Mouse (Mus musculus) spleen, adult 2 months (tissue): Measurements from ENCODE around the gene Ston2. TPM values are rescaled to one million over a fixed set of nuclear protein-coding genes. Genes with fewer than 3 reads are reported as not detected.
A peak's percentile ranks its signal among the peaks of the same experiment; 100 is the strongest.

Source experiments
- DNase-seq, 2 experiments: peaks; one replicate each; pipeline versions ENCODE4 v3.0.0 to v3.0.0-alpha.2; 2012 to 2021; ENCODE audit warnings: low spot score in 2 of 2, low read depth in 1 of 2
- H3K27ac ChIP-seq: fragments of 200-500 bp; 2 replicates; pipeline ENCODE4 v1.5.1; 2012; ENCODE audit warnings: low read length, inconsistent platforms; ENCODE audit not compliant: insufficient read depth
- H3K27me3 ChIP-seq: fragments of 200-500 bp; 2 replicates; pipeline ENCODE4 v1.6.1; 2012; ENCODE audit warnings: mild to moderate bottlenecking, moderate library complexity, low read length, inconsistent platforms; ENCODE audit not compliant: control insufficient read depth, insufficient read depth
- H3K36me3 ChIP-seq: fragments of 200-500 bp; 2 replicates; pipeline ENCODE4 v1.6.1; 2012; ENCODE audit warnings: mild to moderate bottlenecking, low read length, inconsistent platforms; ENCODE audit not compliant: control insufficient read depth, insufficient read depth
- H3K4me1 ChIP-seq: fragments of 200-500 bp; 2 replicates; pipeline ENCODE4 v1.6.1; 2011; ENCODE audit warnings: inconsistent platforms; ENCODE audit not compliant: control insufficient read depth, insufficient read depth, insufficient read length
- H3K4me3 ChIP-seq: fragments of 200-500 bp; 2 replicates; pipeline ENCODE4 v1.5.1; 2011; ENCODE audit warnings: mild to moderate bottlenecking, inconsistent platforms; ENCODE audit not compliant: insufficient read depth, insufficient read length; ENCODE audit errors: extremely low read depth
- CTCF ChIP-seq: fragments of 200-500 bp; IDR thresholded peaks from 2 replicates; pipeline ENCODE4 v1.5.1; 2011; ENCODE audit warnings: mild to moderate bottlenecking, inconsistent platforms; ENCODE audit not compliant: insufficient read depth, insufficient read length, insufficient replicate concordance; ENCODE audit errors: extremely low read depth
- POLR2A ChIP-seq: fragments of 200-500 bp; IDR thresholded peaks from 2 replicates; pipeline ENCODE4 v1.6.1; 2011; ENCODE audit warnings: low read depth, low read length, inconsistent platforms
- WGBS: fragments of 180-500 bp; shearing (Covaris S2); methylation state at CpG from one replicate; pipeline ENCODE4 v1.1.7; 2018; 5-methylcytosine and 5-hydroxymethylcytosine counted together
- polyA plus RNA-seq: library from polyadenylated mRNA; depleted of rRNA; stranded (reverse); fragments of >200 nt; gene quantifications from 2 replicates; pipeline ENCODE4 v1.2.3, GENCODE M21; 2012

Gene Ston2
- polyA plus RNA-seq, 1 experiment = 8.1 TPM

- TF ChIP-seq POLR2A = no peak
- no peaks in the 10 kb centered on the region for H3K36me3 ChIP-seq
- no peak for DNase-seq
- no peak overlapping the region for H3K4me3 ChIP-seq
- no peaks in the 10 kb centered on the region for H3K27me3 ChIP-seq
- no peak overlapping the region for H3K27ac ChIP-seq
- H3K4me1 ChIP-seq = no peaks in the 10 kb centered on the region
- WGBS = 66% methylated on average over 6 of the region's 6 CpGs
Measured at GRCm38 (mm10) chr12:91744091-91744490, 44.1 kb downstream of the Ston2 start.

GRCm38 (mm10) chr12:91742916-91743315 lies 45.3 kb downstream of the Ston2 start:
- Histone ChIP-seq H3K27ac (no peak overlapping the region), H3K4me1 (no peaks in the 10 kb centered on the region), H3K36me3 (no peaks in the 10 kb centered on the region), H3K4me3 (no peak overlapping the region), H3K27me3 (no peaks in the 10 kb centered on the region)
- no peak for DNase-seq
- no peak for TF ChIP-seq POLR2A
- TF ChIP-seq CTCF = no peak
- WGBS = 87% methylated on average over 7 of the region's 7 CpGs

DNA sequence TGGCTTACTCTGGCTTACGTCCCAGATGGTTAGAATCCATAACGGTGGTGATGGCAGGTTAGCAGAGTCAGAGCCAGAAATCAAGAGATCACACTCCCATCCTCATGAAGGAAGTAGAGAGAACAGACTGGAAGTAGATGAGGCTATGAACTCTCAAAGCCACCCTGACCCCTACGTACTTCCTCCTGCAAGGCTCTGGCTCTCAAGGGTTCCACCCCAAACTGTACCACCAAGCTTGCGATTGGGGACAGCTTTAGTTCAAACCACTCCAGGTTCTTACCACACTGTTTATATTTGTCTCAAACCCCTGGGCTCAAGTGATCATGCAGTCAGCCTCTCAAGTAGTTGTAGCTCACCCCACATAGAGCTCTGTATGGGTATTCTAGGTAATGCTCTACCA lies 49.8 kb downstream of the Ston2 start:
- Histone ChIP-seq H3K36me3 (no peaks in the 10 kb centered on the region), H3K27ac (no peak overlapping the region), H3K4me3 (no peak overlapping the region), H3K4me1 (peaks cover 5% of the 10 kb centered on the region; the same call in 1 of the 2 replicates), H3K27me3 (no peaks in the 10 kb centered on the region)
- no peak for DNase-seq
- TF ChIP-seq POLR2A (no peak), CTCF (no peak)
- 79% methylated on average over 4 of the region's 4 CpGs for WGBS

DNA sequence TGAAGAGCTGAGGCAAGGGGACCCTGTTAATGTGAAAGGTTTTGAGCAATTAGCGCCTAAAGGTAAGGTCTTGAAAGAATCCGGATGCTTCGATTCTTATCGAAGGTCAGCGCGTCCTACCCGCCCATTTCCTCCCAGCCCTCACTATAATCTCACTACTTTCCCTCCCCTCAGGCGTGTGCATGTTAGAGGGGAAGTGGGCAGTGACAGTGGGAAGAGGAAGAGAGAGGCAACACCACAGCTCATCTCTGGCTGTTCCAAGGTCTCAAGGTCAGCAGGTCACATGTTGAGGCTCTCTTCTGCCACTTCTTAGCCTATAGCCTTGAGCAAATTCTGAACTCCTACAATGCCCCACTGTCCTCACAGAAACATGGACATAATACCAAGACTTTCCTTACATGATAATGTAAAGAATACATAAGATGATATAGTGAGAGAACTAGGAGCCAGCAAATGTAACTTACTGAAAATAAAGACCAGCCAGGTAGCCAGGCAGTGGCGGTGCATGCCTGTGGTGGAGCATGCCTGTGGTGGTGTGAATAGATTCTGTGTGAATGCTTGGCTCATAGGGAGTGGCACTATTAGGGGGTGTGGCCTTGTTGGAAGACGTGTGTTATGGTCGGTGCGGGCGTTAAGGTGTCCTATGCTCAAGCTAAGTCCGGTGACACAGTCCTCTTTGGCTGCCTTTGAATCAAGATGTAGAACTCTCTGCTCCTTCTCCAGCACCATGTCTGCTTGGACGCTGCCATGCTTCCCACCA lies 51.8 kb downstream of the Ston2 start:
- 64% methylated on average over 15 of the region's 15 CpGs for WGBS
- DNase-seq = no peak
- Histone ChIP-seq H3K4me3 (no peak overlapping the region), H3K36me3 (no peaks in the 10 kb centered on the region), H3K4me1 (peaks cover 5% of the 10 kb centered on the region; the same call in 1 of the 2 replicates), H3K27ac (no peak overlapping the region), H3K27me3 (no peaks in the 10 kb centered on the region)
- TF ChIP-seq POLR2A (no peak), CTCF (no peak)

DNA sequence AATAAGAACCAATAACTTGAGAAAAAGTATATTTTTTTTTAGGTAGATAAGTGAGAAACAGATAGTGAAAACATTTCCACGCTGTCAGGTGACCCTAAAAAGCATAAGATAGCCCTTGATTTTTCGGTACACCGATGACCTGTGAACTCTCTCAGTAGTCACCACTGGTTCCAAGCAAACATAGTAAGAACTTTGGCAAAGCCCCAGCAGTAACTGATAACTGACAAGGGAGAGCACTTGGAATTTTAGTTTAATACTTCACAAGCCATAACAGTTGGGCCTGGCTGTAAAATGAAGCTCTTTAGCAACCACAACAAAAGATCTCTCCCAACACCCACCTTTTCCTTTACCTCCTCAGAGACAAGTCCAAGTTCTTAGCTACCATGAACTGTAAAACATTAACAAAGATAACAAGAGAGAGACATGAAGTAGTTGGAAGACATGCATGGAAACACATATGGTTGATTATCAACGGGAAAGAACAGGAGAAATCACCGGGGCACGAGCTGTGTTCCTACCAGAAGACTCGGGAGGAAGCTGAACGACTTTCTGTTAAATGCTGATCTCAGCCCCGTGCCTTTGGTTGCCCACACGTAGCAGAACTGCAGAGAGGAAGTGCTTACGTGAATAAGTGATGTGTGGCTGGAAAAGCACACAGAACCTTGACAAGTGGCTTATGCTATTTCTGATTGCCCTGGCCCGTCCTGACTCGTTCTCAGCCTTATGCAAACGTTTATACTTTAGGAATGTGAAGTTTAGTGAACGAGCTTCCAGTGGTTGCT lies 53.8 kb downstream of the Ston2 start:
- Histone ChIP-seq H3K27me3 (no peaks in the 10 kb centered on the region), H3K36me3 (no peaks in the 10 kb centered on the region), H3K4me1 (peaks cover 5% of the 10 kb centered on the region; the same call in 1 of the 2 replicates), H3K27ac (no peak overlapping the region), H3K4me3 (no peak overlapping the region)
- peak; percentile 31 to 32 for DNase-seq
- TF ChIP-seq POLR2A (no peak), CTCF (no peak)
- 20% methylated on average over 15 of the region's 15 CpGs for whole genome bisulfite sequencing

- no peak overlapping the region for H3K4me3 ChIP-seq
- H3K36me3 ChIP-seq = no peaks in the 10 kb centered on the region
- 71% methylated on average over 6 of the region's 6 CpGs for WGBS
- H3K27me3 ChIP-seq = no peaks in the 10 kb centered on the region
- no peak overlapping the region for H3K27ac ChIP-seq
- peaks cover 5% of the 10 kb centered on the region; the same call in 1 of the 2 replicates for H3K4me1 ChIP-seq
- TF ChIP-seq CTCF = no peak
- no peak for TF ChIP-seq POLR2A
- DNase-seq = no peak
Measured at GRCm38 (mm10) chr12:91732729-91733448, 55.3 kb downstream of the Ston2 start.
